ENCODE assay signal across 7 mouse cellular contexts in genomic region chr13:24518887-24519286, GRCm38 (mm10).
A peak's percentile ranks its signal among the peaks of the same experiment; 100 is the strongest.
DNase-seq lines count a peak whose midpoint lies in the region; ATAC-seq and TF ChIP-seq lines count a peak whose summit lies in the region.

No protein-coding gene starts in this region.

- H3K36me3 ChIP-seq in midbrain, embryonic 10.5 days: no peaks in the 10 kb centered on the region
- H3K36me3 ChIP-seq in midbrain, embryonic 16.5 days (ENCODE audit: control insufficient read depth, insufficient read depth, low read length): no peaks in the 10 kb centered on the region
- peaks cover 6 to 9% of the 10 kb centered on the region in 2 experiments for H3K36me3 ChIP-seq in MEL (ENCODE audit: control insufficient read depth in 1 of 2, insufficient read depth in 2 of 2, low read length in 2 of 2)
- H3K36me3 ChIP-seq in liver, postnatal 0 days (replicated peaks; ENCODE audit: insufficient read depth, low read length): no peaks in the 10 kb centered on the region

- TF ChIP-seq POLR2A in MEL (IDR thresholded peaks at IDR 0.05; ENCODE audit: control insufficient read depth in 1 of 2, insufficient read depth in 1 of 2, low read depth in 1 of 2, low read length in 2 of 2, poor library complexity in 1 of 2): no peak

- peaks cover 27% of the 10 kb centered on the region for H3K4me1 ChIP-seq in midbrain, embryonic 10.5 days
- H3K4me1 ChIP-seq in midbrain, embryonic 16.5 days (ENCODE audit: control insufficient read depth, insufficient read depth, low read length): peaks cover 21% of the 10 kb centered on the region
- H3K4me1 ChIP-seq in MEL (ENCODE audit: control insufficient read depth in 1 of 2, insufficient read depth in 2 of 2, low read length in 2 of 2): peaks cover 2 to 3% of the 10 kb centered on the region in 2 experiments; a peak in 3 of 4 replicates
- 0 out of 2 replicates have a peak, but pooled peaks cover 2% of the 10 kb centered on the region for H3K4me1 ChIP-seq in liver, postnatal 0 days (ENCODE audit: insufficient read depth)

- no peaks in the 10 kb centered on the region for H3K27me3 ChIP-seq in midbrain, embryonic 10.5 days (ENCODE audit: low read depth, poor library complexity, severe bottlenecking)
- H3K27me3 ChIP-seq in midbrain, embryonic 16.5 days (ENCODE audit: control insufficient read depth, insufficient read depth, low read depth, low read length): no peaks in the 10 kb centered on the region
- no peaks in the 10 kb centered on the region for H3K27me3 ChIP-seq in MEL (ENCODE audit: control insufficient read depth in 1 of 2, insufficient read depth in 2 of 2, low read length in 2 of 2)
- H3K27me3 ChIP-seq in liver, postnatal 0 days (ENCODE audit: insufficient read depth, low read length): no peaks in the 10 kb centered on the region

- H3K9me3 ChIP-seq in midbrain, embryonic 10.5 days (replicated peaks): no peaks in the 10 kb centered on the region
- no peaks in the 10 kb centered on the region for H3K9me3 ChIP-seq in midbrain, embryonic 16.5 days (replicated peaks; ENCODE audit: control insufficient read depth, low read length, poor library complexity, severe bottlenecking)
- no peaks in the 10 kb centered on the region for H3K9me3 ChIP-seq in MEL (replicated peaks; ENCODE audit: insufficient read depth, low read length)
- H3K9me3 ChIP-seq in liver, postnatal 0 days (ENCODE audit: low read length): no peaks in the 10 kb centered on the region

- no peak overlapping the region for H3K9ac ChIP-seq in midbrain, embryonic 16.5 days (ENCODE audit: low read depth, low read length)
- H3K9ac ChIP-seq in MEL (ENCODE audit: control insufficient read depth, low read depth, low read length, poor library complexity, severe bottlenecking): no peak overlapping the region
- no peak overlapping the region for H3K9ac ChIP-seq in liver, postnatal 0 days (replicated peaks)

- 38% methylated on average over 6 of the region's 6 CpGs for WGBS in midbrain, embryonic 10.5 days
- WGBS in midbrain, embryonic 16.5 days: 35% methylated on average over 6 of the region's 6 CpGs
- 27% methylated on average over 6 of the region's 6 CpGs for WGBS in liver, postnatal 0 days (ENCODE audit: insufficient replicate concordance)

- no peak for ATAC-seq in midbrain, embryonic 16.5 days
- ATAC-seq in liver, postnatal 0 days: no peak

- TF ChIP-seq CTCF in MEL (IDR thresholded peaks at IDR 0.05 in 2 of 3, conservative IDR thresholded peaks at IDR 0.05 in 1 of 3; ENCODE audit: control insufficient read depth in 1 of 3, insufficient read depth in 1 of 3, low read depth in 2 of 3, low read length in 3 of 3, poor library complexity in 1 of 3, severe bottlenecking in 1 of 3): peak; percentile 68 to 82 (median 81)
- peak; percentile 88 for TF ChIP-seq CTCF in liver, postnatal 0 days (IDR thresholded peaks at IDR 0.05; ENCODE audit: low read depth)

- no peak overlapping the region for H3K4me2 ChIP-seq in midbrain, embryonic 16.5 days (ENCODE audit: low read length)
- H3K4me2 ChIP-seq in liver, postnatal 0 days (ENCODE audit: low read depth, low read length): no peak overlapping the region

- H3K27ac ChIP-seq in midbrain, embryonic 10.5 days (replicated peaks): no peak overlapping the region
- H3K27ac ChIP-seq in midbrain, embryonic 16.5 days (ENCODE audit: low read length): no peak overlapping the region
- no peak overlapping the region for H3K27ac ChIP-seq in MEL (ENCODE audit: control insufficient read depth, low read depth, low read length)
- no peak overlapping the region for H3K27ac ChIP-seq in liver, postnatal 0 days (ENCODE audit: low read depth)

- H3K4me3 ChIP-seq in midbrain, embryonic 10.5 days: no peak overlapping the region
- H3K4me3 ChIP-seq in midbrain, embryonic 16.5 days (ENCODE audit: low read depth, low read length): no peak overlapping the region
- H3K4me3 ChIP-seq in MEL (ENCODE audit: control insufficient read depth in 1 of 2, insufficient read depth in 1 of 2, low read depth in 2 of 2, low read length in 2 of 2): no peak overlapping the region
- H3K4me3 ChIP-seq in liver, postnatal 0 days (ENCODE audit: low read depth, low read length): no peak overlapping the region

- peaks cover 5% of the 10 kb centered on the region; the same call in 1 of the 2 replicates for H3K79me2 ChIP-seq in MEL (ENCODE audit: control insufficient read depth, insufficient read depth, low read length, poor library complexity)

- DNase-seq in midbrain, embryonic 10.5 days (ENCODE audit: low spot score): peak; percentile 36
- DNase-seq in MEL (ENCODE audit: low read depth, low spot score): peak; percentile 76
- peak; percentile 74 for DNase-seq in brain, adult 2 months (ENCODE audit: low read depth, low spot score)
- DNase-seq in heart, adult 8-10 months (ENCODE audit: low spot score): peak; percentile 54
- DNase-seq in liver, postnatal 0 days: peak; percentile 77
- DNase-seq in spleen, postnatal 4 days (ENCODE audit: low spot score in 2 of 2): peak; percentile 71 to 89

- peak; percentile 66 for TF ChIP-seq RAD21 in MEL (IDR thresholded peaks at IDR 0.05; ENCODE audit: low read depth, low read length)

- no peak for TF ChIP-seq EP300 in MEL (IDR thresholded peaks at IDR 0.05; ENCODE audit: low read depth in 1 of 2, low read length in 2 of 2)
- TF ChIP-seq EP300 in liver, postnatal 0 days (IDR thresholded peaks at IDR 0.05; ENCODE audit: low read depth): no peak

TF ChIP-seq in MEL, 35 proteins besides CTCF, POLR2A, EP300 and RAD21:
- no peak for TF ChIP-seq ELF1 (IDR thresholded peaks at IDR 0.05; ENCODE audit: low read depth, low read length)
- no peak for TF ChIP-seq RCOR1 (IDR thresholded peaks at IDR 0.05; ENCODE audit: low read depth, low read length)
- TF ChIP-seq ZC3H11A (IDR thresholded peaks at IDR 0.05; ENCODE audit: low read depth, low read length): peak; percentile 61
- peak; percentile 82 for TF ChIP-seq SMC3 (IDR thresholded peaks at IDR 0.05; ENCODE audit: low read depth, low read length)
- no peak for TF ChIP-seq TAL1 (IDR thresholded peaks at IDR 0.05; ENCODE audit: low read length)
